Mouse (Mus musculus) liver, embryonic 14.5 days (tissue): ENCODE measurements around the gene Pea15a.

Source experiments
- CTCF ChIP-seq: IDR thresholded peaks from 2 replicates; pipeline ENCODE4 v1.5.1; 2016; ENCODE audit warnings: antibody characterized with exemption, low read depth, control low read depth
- EP300 ChIP-seq: IDR thresholded peaks from 2 replicates; pipeline ENCODE4 v1.6.1; 2016; ENCODE audit warnings: antibody characterized with exemption, low read depth

GRCm38 (mm10) chr1:172194435-172194834, 12.2 kb downstream of the Pea15a start:
- TF ChIP-seq CTCF, result no peak
- TF ChIP-seq EP300, result no peak
